Mouse (Mus musculus) lung, embryonic 15.5 days (tissue): ENCODE measurements around the gene Mical2. TPM values are rescaled to one million over a fixed set of nuclear protein-coding genes. Genes with fewer than 3 reads are reported as not detected.

Source experiments
- ATAC-seq: fragments of 200-750 bp; cut with Nextera tagmentation; 2 replicates; pipeline ENCODE4 v1.8.0; 2017; ENCODE audit warnings: moderate number of reproducible peaks, borderline replicate concordance; ENCODE audit not compliant: low FRiP score, low TSS enrichment; ENCODE audit errors: extremely low read depth
- H3K27ac ChIP-seq: fragments of 300-500 bp; sonication (generic); 2 replicates; pipeline ENCODE4 v1.5.1; 2015; ENCODE audit warnings: moderate library complexity, mild to moderate bottlenecking, inconsistent platforms
- H3K27me3 ChIP-seq: fragments of 300-500 bp; sonication (generic); 2 replicates; pipeline ENCODE4 v1.6.1; 2015; ENCODE audit warnings: inconsistent platforms
- H3K36me3 ChIP-seq: fragments of 300-500 bp; sonication (generic); 2 replicates; pipeline ENCODE4 v1.6.1; 2015; ENCODE audit warnings: inconsistent platforms
- H3K4me1 ChIP-seq: fragments of 300-500 bp; sonication (generic); 2 replicates; pipeline ENCODE4 v1.6.1; 2015; ENCODE audit warnings: inconsistent platforms
- H3K4me2 ChIP-seq: fragments of 300-500 bp; sonication (generic); 2 replicates; pipeline ENCODE4 v1.6.1; 2015; ENCODE audit warnings: inconsistent platforms, mild to moderate bottlenecking, moderate library complexity
- H3K4me3 ChIP-seq: fragments of 300-500 bp; sonication (generic); 2 replicates; pipeline ENCODE4 v1.5.1; 2015; ENCODE audit warnings: mild to moderate bottlenecking, inconsistent platforms
- H3K9ac ChIP-seq: fragments of 300-500 bp; sonication (generic); 2 replicates; pipeline ENCODE4 v1.6.1; 2015; ENCODE audit warnings: inconsistent platforms
- H3K9me3 ChIP-seq: fragments of 300-500 bp; sonication (generic); 2 replicates; pipeline ENCODE4 v1.6.1; 2016; ENCODE audit warnings: inconsistent platforms
- WGBS: fragments of 180-500 bp; shearing (Covaris S2); methylation state at CpG from one replicate; pipeline ENCODE4 v1.1.7; 2015; 5-methylcytosine and 5-hydroxymethylcytosine counted together
- polyA plus RNA-seq: library from polyadenylated mRNA; unstranded; fragments of >200 nt; fragmentation: Nextera tagmentation; extraction: Ambion mirVana; gene quantifications from 2 replicates; pipeline ENCODE4 v1.2.1, GENCODE M21; 2015

Gene Mical2
- polyA plus RNA-seq, 1 experiment from 2014 or later, result 22.8 TPM

DNA sequence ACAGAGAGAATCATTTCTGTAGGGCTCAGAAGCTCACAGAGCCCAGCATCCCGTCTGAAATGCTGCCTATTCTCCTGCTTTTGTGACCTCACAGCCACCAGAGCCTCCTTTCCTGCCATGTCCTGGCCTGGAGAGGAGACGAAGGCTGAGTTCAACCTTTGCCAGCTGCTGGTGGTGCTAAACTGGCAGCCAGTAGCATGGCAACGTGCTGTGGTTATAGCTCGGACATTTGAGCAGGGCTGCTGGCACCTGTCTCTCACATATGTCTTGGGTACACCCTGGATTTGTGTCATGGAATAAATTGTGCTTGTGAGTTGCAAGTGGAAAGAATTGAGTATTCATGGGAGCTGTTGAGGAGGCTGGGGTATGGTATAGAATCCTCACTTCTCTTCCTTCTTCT, 9.8 kb downstream of the Mical2 start:
- ATAC-seq, result no peak
- WGBS, result 69% methylated on average over 4 of the region's 4 CpGs

DNA sequence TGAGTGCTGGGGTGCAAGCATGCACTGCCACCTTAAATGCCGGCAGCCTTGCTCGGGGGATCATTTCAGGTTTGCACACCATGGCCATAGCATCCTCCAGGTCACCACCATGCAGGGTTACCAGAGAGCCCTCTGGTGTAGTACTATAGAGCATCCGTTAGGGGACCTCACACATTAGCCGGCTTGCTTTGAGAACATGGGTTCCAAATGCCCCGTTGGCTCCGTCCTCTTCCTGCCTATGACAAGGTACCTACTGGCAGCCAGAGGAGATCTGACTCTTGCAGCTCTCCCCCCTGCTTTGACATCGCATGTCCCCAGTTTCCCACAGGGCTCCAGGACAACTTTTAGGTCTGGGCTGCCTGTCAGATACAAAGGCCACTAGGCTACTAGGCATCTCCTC, 11.6 kb downstream of the Mical2 start:
- H3K4me1 ChIP-seq, result peaks cover 43% of the 10 kb centered on the region
- peak overlapping the region; percentile 28 for H3K27ac ChIP-seq

More for the DNA sequence above, 9.8 kb downstream of the Mical2 start:
- H3K27me3 ChIP-seq, result no peaks in the 10 kb centered on the region
- no peak overlapping the region for H3K9ac ChIP-seq
- no peaks in the 10 kb centered on the region for H3K9me3 ChIP-seq
- no peak overlapping the region for H3K27ac ChIP-seq
- no peak overlapping the region for H3K4me3 ChIP-seq
- peaks cover 34% of the 10 kb centered on the region for H3K4me1 ChIP-seq
- no peaks in the 10 kb centered on the region for H3K36me3 ChIP-seq
- no peak overlapping the region for H3K4me2 ChIP-seq

DNA sequence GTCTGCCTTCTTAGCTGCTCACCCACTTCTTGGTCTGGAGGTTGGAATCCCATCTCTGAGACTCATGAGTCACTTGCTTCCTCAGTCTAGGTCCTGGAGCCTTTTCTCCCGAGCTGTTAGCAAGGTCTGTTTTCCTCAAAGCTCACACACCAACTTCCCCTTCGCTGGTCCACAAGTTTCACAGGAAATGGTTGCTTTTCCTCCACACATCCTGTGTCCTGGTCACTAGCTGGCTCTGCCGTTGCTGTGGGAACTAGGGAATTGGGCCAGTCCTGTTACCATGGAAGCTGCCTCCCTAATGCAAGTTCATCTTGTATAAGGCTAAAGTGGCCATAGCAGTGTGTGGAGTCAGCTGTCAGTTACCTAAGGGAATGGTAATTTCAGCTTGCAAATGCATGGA, 12.2 kb downstream of the Mical2 start:
- no peaks in the 10 kb centered on the region for H3K36me3 ChIP-seq
- no peak overlapping the region for H3K4me2 ChIP-seq
- H3K4me3 ChIP-seq, result no peak overlapping the region
- H3K9ac ChIP-seq, result no peak overlapping the region
- WGBS, result 34% methylated on average over 3 of the region's 3 CpGs
- H3K27me3 ChIP-seq, result no peaks in the 10 kb centered on the region
- H3K4me1 ChIP-seq, result peaks cover 40% of the 10 kb centered on the region
- H3K9me3 ChIP-seq, result no peaks in the 10 kb centered on the region
- peak overlapping the region; percentile 28; the same call in 1 of the 2 replicates for H3K27ac ChIP-seq
- ATAC-seq, result no peak

More for the DNA sequence above, 11.6 kb downstream of the Mical2 start:
- no peak for ATAC-seq
- Histone ChIP-seq H3K9me3 (no peaks in the 10 kb centered on the region), H3K27me3 (no peaks in the 10 kb centered on the region), H3K4me2 (no peak overlapping the region), H3K36me3 (no peaks in the 10 kb centered on the region), H3K9ac (no peak overlapping the region), H3K4me3 (no peak overlapping the region)
- WGBS, result 89% methylated on average over 7 of the region's 7 CpGs

DNA sequence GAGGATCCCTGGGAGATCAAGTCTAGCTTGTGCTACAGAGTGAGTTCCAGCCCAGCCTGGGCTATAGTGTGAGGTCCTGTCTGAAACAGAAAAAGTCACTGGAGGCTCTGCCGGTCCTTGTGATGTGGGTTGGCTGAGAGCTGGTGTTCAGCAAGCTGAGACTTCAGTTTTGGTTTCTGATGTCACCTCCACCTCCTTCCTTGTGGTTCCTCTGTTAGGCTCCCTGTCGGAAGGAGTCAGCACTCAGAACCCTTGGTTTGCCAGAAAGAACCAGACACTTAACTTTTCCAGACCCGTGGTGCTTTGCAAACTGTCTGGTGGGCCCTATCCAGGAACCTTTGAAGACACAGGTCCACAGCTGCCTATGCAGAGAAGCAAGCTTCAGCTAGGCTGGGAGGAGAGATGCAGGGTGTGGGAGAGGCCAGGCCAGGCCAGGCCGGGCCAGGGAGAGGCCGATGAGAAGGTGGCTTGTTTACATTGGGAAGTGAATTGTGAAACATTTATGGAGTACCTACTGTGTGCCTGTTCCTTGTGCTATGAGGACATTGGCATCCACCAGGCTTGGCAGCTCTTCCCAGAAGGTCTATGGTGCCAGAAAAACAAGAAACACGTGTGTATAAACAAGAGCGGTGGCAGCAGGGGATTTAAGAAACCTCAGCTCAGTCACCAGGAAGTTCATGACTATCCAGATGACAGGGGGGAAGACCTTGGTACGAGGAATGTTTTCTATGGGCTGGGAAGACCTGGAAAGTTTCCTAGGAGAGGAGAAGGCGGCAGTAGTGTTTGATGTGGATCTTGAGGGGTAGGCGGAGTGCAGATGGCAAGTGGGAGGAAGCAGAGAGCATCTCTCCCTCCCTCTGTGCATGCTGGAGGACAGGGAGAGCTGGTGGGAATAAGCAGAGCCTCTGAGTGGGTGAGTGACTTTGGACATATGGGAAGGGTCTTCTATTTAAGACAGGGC, 13.4 kb downstream of the Mical2 start:
- ATAC-seq, result no peak
- Histone ChIP-seq H3K9ac (no peak overlapping the region), H3K4me2 (no peak overlapping the region), H3K4me3 (no peak overlapping the region), H3K36me3 (no peaks in the 10 kb centered on the region), H3K27me3 (no peaks in the 10 kb centered on the region), H3K4me1 (peaks cover 34% of the 10 kb centered on the region), H3K9me3 (no peaks in the 10 kb centered on the region), H3K27ac (0 out of 2 replicates have a peak overlapping the region, but pooled peaks have one; percentile 20)
- WGBS, result 31% methylated on average over 10 of the region's 10 CpGs

DNA sequence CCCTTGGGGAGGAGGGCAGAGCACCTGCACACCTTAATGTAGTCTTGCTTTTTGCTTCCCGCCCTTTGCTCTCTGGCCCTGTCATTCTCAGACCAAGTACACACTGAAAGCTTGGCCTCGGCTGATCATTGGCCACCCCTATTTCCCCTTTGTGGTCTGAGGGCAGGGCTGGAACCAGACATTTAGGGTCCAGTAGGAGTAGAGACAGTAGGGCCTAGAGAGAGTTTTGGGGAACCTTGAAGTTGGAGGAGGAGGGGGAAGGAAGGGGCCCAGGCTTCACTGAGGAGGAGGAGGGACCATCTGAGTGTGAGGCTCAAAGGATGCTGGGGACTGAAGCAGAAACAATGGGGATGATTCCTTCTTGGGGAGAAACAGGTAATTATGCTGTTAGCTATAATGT, 15.1 kb downstream of the Mical2 start:
- Histone ChIP-seq H3K36me3 (no peaks in the 10 kb centered on the region), H3K4me2 (no peak overlapping the region), H3K9me3 (no peaks in the 10 kb centered on the region), H3K27ac (peak overlapping the region; percentile 58; the same call in 1 of the 2 replicates), H3K27me3 (no peaks in the 10 kb centered on the region), H3K4me1 (peaks cover 48% of the 10 kb centered on the region), H3K9ac (no peak overlapping the region), H3K4me3 (no peak overlapping the region)
- 81% methylated on average over 2 of the region's 2 CpGs for WGBS
- no peak for ATAC-seq

DNA sequence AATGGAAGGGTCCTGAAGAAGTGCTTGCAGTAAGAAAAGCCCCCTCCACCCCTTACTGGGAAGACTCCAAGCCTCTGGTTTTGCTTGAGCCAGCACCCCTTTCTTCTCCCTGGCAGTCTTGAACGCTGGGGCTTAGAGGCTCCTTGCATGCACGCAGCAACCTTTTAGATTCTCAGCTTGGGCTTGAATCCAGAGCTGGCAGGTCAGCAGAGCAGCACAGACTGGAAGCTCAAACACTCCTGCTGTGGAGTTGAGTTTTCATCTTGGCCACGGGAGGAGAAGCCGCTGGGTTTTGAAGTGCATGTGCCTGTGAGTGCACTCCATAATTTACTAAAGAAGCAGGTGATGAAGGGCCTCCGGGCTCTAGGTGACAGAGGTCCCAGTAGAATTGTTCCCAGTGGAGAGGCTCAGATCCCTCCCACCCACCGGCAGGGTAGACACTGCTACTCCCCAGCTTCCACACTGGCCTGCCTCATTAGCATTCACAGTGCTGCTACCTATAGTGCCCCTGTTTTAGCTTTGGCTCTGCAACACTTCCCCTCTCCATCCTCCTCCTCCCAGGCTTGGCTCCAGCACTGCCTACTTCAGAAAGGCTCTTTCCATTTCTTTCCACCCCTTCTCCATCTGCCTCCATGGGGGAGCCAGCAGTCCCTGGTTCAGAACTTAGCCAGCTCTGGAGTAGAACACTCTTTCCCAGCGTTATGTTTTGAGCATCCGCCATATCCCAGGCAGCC, 15.7 kb downstream of the Mical2 start:
- no peak overlapping the region for H3K9ac ChIP-seq
- no peak overlapping the region for H3K4me2 ChIP-seq
- peak overlapping the region; percentile 58 for H3K27ac ChIP-seq
- no peaks in the 10 kb centered on the region for H3K9me3 ChIP-seq
- no peak for ATAC-seq
- no peak overlapping the region for H3K4me3 ChIP-seq
- H3K36me3 ChIP-seq, result no peaks in the 10 kb centered on the region
- H3K27me3 ChIP-seq, result no peaks in the 10 kb centered on the region
- WGBS, result 53% methylated on average over 8 of the region's 8 CpGs
- H3K4me1 ChIP-seq, result peaks cover 54% of the 10 kb centered on the region

DNA sequence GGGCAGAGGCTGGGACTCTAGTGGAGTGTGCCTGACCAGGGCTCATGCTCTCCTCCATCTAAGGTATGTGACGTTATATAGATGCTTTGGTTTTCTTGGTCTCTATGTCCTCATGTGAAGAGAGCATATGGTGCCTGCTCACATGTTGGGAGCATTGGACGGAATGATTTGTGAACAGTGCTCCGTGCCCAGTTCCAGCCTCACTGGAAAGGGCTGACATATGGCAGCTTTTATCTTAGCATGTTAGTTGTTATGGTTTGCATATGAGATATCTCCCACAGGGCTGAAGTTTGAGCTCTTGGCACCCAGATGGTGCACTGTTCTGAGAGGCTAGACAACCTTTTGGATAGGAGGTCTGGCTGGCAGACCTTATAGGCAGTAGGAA, 16.3 kb downstream of the Mical2 start:
- Histone ChIP-seq H3K27me3 (no peaks in the 10 kb centered on the region), H3K27ac (no peak overlapping the region), H3K4me1 (peaks cover 56% of the 10 kb centered on the region), H3K9me3 (no peaks in the 10 kb centered on the region), H3K36me3 (no peaks in the 10 kb centered on the region), H3K4me3 (no peak overlapping the region), H3K9ac (no peak overlapping the region), H3K4me2 (no peak overlapping the region)
- ATAC-seq, result no peak
- 90% methylated on average over 3 of the region's 3 CpGs for WGBS

DNA sequence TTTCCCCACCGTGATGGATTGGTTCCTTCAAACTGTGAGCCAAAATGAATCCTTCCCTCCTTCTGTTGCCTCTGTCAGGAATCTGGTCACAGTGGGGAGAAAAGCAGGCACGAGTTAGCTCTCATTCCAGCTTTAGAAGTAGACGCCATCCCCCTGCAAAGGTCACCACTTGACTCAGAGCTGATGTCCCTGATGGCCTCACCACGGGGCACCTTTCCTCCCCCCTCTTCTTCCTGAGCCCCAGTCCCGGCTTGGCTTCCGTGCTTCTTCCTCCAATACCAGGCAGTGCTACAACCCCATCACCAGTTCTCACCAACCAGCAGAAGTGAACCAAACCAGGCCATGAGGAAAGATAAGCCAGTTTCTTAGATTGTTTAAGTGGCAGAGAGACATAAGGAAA, 16.9 kb downstream of the Mical2 start:
- ATAC-seq, result no peak
- H3K4me1 ChIP-seq, result peaks cover 56% of the 10 kb centered on the region
- H3K4me2 ChIP-seq, result no peak overlapping the region
- H3K9ac ChIP-seq, result no peak overlapping the region
- H3K36me3 ChIP-seq, result no peaks in the 10 kb centered on the region
- H3K27ac ChIP-seq, result no peak overlapping the region
- WGBS, result 64% methylated on average over 6 of the region's 6 CpGs
- no peaks in the 10 kb centered on the region for H3K27me3 ChIP-seq
- no peaks in the 10 kb centered on the region for H3K9me3 ChIP-seq
- no peak overlapping the region for H3K4me3 ChIP-seq

DNA sequence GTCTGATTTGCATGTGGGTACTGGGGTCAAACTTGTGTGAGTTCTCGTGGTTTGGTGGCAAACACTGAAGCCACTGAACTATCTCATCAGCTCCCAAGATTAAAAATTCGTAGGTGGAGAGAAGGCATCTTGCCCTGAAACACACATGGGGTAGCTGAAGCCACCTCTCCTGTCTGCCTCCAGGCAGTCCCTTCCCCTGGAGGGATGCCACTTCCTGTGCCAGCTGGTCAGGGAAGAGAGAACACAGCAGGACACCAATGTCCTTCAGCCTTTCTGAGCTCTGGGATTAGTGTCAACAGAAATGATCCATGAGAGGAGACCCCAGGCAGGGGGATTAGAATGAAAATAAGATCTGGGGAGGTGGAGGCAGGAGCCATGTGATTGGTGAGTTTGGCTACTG, 18.4 kb downstream of the Mical2 start:
- Histone ChIP-seq H3K4me2 (no peak overlapping the region), H3K9ac (no peak overlapping the region), H3K27me3 (no peaks in the 10 kb centered on the region), H3K9me3 (no peaks in the 10 kb centered on the region), H3K4me3 (no peak overlapping the region), H3K27ac (no peak overlapping the region), H3K36me3 (no peaks in the 10 kb centered on the region), H3K4me1 (peaks cover 42% of the 10 kb centered on the region)
- ATAC-seq, result no peak
- WGBS, result 59% methylated on average over 2 of the region's 2 CpGs

DNA sequence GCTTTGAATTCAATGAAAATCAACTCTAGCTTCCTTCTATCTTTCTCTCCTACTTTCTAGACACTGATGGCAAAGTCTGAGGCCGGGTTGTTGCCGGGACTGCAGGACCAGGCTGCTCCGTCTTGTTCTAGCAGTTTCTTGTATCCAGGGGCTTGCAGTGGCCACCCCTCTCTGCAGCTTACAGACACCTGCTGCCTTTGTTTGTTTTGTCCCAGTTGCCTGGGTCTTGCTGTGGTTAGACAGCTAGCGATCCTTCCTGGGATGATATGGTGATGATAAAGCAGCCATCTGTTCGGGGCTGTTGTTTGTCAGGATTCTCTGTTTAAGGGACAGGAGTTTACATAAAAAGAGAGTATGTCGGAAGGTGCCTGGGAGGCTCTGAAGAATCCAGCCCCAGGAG, 19.0 kb downstream of the Mical2 start:
- Histone ChIP-seq H3K4me1 (peaks cover 38% of the 10 kb centered on the region), H3K4me2 (no peak overlapping the region), H3K36me3 (no peaks in the 10 kb centered on the region), H3K27ac (no peak overlapping the region; the same call in 1 of the 2 replicates), H3K9me3 (no peaks in the 10 kb centered on the region), H3K27me3 (no peaks in the 10 kb centered on the region), H3K9ac (no peak overlapping the region), H3K4me3 (no peak overlapping the region)
- ATAC-seq, result no peak
- 11% methylated on average over 6 of the region's 6 CpGs for WGBS

DNA sequence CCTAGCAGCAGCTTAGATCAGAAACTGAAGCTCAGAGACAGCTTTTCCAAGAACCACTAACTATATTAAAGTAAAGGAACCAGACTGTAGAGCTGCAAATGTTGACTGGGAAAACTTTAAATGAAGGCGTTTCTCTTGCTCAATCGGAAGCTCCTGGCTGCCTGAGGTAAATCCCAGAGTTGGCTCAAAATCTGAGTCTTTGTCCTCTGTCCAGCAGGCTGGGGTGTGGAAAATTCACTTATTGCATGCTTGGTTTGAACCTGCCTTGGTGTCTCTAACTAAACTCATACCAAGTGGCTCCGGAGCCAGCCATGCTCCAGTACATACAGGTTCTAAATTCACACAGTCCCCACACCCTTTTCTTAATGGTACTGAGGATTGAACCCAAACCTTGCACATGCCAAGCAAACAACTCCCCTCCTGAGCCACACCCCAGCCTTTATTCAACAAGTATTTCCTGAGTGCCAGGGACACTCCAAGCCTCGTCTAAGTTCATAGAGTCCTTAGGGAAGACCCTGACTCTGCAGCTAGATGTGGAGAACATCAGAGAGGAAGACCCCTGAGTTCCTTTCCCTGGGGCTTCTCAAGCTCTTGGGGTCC, 20.3 kb downstream of the Mical2 start:
- ATAC-seq, result no peak

More for the DNA sequence above, 20.3 kb downstream of the Mical2 start:
- 70% methylated on average over 4 of the region's 4 CpGs for WGBS
- 0 out of 2 replicates have a peak overlapping the region, but pooled peaks have one; percentile 8 for H3K27ac ChIP-seq
- no peak overlapping the region for H3K9ac ChIP-seq
- H3K4me3 ChIP-seq, result no peak overlapping the region
- no peaks in the 10 kb centered on the region for H3K9me3 ChIP-seq
- H3K36me3 ChIP-seq, result no peaks in the 10 kb centered on the region
- H3K4me2 ChIP-seq, result no peak overlapping the region
- no peaks in the 10 kb centered on the region for H3K27me3 ChIP-seq
- peaks cover 33% of the 10 kb centered on the region for H3K4me1 ChIP-seq
